Mouse (Mus musculus): ENCODE data around the gene Gm49425.
"Not testable (repeated sequence)": the region's sequence is repeated elsewhere in the genome, so short reads cannot be mapped to it uniquely, and the experiment has no call there.

Gene Gm49425

DNA sequence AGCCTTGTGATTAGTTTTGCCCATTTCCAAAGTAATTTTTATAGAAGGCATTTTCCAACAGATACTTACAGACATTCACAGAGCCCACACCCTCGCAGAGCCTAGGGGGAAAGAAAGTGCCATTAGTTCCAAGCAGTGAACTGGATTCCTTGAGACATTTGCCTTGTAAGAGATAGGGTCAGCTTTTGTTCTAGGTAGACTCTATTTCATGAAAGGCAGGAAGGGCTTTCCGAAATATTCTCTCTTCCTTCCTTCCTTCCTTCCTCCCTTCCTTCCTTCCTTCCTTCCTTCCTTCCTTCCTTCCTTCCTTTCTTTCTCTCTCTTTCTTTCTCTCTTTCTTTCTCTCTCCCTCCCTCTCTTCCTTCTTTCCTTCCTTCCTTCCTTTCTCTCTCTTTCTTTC, at the start of gene Gm49425:
Gm49425 (minus strand) TSS at position 101 of the 400 bp plus-strand sequence.
- not testable (repeated sequence) for DNase-seq (ENCODE audit: low spot score in 2 of 2)

DNA sequence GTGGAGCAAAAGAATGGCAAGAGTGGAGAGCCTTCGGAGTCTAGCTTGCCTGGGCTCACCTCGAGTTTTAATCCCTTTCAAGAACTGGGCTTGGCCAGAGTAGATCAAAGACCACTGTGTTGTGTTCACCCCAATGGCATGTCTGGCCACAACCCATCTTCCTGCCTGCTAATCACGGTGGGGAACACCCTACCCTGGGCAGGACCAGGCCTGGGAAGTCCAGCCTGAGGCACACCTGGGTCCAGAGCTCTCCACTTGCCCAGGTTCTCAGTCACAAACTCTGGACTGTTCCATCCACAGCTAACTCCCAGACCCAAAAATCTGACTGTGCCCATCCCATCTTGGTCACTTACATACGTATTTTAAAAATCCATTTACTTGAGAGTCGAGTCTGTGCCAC, 45.8 kb upstream of the Gm49425 start, which contains the start of gene Krt90:
Krt90 (minus strand) TSS at position 101 of the 400 bp plus-strand sequence.
- no peak for DNase-seq (ENCODE audit: low spot score in 2 of 2)

- no peak for DNase-seq (ENCODE audit: low spot score in 2 of 2)
Measured at GRCm38 (mm10) chr15:101558034-101558646, 41.1 kb upstream of the Gm49425 start.

DNA sequence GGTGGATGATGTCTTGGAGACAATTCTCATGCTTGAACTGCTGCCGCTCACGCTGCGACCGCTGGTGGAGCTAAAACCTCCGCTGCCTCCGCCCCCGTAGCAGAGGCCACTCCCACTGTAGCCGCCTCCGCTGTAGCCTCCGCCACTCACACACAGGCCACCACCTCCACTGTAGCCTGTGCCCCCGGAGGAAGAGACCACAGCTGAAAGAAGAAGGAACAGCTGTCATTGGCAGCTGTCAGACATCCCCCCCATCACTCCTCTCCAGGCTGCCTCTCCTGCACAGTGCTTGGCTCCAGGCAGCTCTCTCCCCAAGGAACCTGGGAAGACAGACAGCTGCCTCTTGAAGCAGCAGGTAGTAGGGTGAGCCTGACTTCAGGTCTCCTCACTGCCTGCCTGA, 36.1 kb upstream of the Gm49425 start:
- DNase-seq (ENCODE audit: low spot score in 2 of 2) = peak; percentile 37 to 54

- DNase-seq (ENCODE audit: low spot score in 2 of 2) = no peak
Measured at GRCm38 (mm10) chr15:101552188-101552587, 35.1 kb upstream of the Gm49425 start.

GRCm38 (mm10) chr15:101550567-101550966, 33.5 kb upstream of the Gm49425 start, which contains the start of gene Krt82:
TSS of gene Krt82 (minus strand) at chr15:101550667.
- no peak for DNase-seq (ENCODE audit: low spot score in 2 of 2)

GRCm38 (mm10) chr15:101544478-101544877, 27.4 kb upstream of the Gm49425 start:
- no peak for DNase-seq (ENCODE audit: low spot score in 2 of 2)

DNA sequence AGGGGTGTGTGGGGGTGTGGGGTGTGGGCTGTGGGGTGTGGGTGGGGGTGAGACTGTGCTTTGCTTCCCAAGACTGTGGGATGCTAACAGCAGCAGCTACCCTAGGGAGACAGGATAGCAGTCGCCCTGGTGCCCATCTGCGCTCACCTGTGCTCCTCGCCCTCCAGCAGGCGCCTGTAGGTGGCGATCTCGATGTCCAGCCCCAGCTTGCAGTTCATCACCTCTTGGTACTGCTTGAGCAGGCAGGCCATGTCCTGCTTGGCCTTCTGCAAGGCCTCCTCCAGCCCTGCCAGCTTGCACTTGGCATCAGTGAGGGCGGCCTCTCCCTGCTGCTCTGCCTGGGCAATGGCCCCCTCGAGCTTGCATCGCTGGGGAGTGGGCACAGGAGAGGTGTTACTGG, 25.5 kb upstream of the Gm49425 start:
- DNase-seq (ENCODE audit: low spot score in 2 of 2) = no peak

DNA sequence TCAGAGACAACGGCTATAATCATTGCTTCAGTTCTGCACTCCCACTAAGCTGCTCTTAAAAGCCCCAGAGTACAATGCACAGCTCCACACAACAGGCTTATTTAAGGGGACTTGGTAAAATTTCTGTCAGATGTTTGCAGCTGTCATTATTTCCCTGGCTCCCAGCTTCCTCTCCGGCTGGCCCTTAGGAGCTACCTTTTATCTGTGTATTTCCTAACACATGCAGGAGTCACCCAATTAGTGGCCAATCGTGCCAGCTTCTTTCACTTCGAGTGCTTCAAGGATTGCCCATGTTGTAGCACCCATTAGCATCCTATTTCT, 21.5 kb upstream of the Gm49425 start:
- no peak for DNase-seq (ENCODE audit: low spot score in 2 of 2)

DNA sequence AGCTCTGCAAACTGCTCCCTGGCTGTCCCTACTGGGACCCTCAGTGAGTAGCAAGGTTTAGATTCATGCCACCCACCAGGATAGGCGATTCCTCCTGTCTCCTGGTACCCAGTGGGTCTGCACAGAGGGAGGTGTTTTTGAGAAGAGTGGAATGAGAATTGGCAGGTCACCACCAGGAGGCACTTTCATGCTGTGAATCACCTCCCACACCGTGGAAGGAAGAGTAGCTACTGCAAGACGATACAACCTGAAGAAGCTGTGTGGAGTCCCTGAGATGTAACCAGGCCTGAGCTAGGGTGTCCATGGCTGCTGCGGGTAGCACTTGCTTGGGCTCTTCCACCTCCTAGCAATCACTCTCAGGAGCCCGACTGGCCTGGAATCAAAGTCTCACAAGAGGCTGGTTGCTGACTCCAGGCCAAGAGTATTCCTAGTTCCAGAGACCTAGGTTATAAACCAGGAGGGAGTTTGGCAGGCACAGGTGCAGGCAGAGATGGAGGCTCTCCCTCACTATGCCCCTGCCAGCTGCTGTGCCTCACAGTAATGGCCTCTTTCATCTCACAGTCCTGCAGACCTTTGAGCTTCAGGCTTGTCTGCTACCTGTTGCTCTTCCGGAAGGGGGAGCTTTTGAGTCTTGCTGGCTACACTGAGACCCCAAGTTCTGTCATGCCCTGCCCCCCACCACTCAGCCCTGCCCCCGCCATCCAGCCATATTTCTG, 21.0 kb upstream of the Gm49425 start:
- no peak for DNase-seq (ENCODE audit: low spot score in 2 of 2)

DNA sequence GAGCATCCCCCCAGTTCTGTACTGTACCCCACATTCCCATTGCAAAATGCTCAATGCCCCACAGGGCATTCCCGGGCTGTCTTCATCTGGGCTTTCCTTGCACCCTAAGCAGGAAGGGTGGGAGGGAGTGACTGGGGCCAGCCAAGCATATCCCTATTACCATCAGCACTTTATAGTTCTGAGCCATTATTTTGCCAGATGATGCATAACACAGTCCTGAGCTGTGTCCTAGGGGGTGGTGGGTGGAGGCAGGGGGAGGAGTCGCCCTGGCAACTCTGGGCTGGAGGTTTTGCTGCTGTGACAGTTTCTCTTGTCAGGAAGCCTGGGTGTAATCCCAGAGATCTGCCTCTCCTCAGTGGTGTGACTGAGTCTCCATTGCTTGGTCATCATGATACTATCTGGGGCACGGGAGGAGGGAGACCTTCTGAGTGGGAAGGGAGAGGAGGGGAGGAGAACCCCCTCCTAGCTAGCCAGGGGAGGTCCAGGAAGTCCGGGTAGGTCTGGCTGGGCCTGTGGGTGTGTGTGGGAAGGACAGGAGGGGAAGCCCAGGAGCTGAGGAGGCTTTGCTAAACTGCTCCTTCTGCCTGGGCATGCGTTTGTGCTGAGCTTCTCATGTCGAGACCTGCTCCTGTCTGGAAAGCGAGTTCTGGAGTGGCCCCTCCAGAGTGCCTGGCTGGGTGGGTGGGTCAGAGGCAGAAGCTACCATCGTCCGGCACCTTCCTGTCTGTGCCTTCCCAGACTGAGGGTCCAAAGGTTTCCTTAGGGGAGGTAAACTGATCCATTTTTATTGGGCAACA, 19.2 kb upstream of the Gm49425 start:
- DNase-seq (ENCODE audit: low spot score in 2 of 2) = no peak

DNA sequence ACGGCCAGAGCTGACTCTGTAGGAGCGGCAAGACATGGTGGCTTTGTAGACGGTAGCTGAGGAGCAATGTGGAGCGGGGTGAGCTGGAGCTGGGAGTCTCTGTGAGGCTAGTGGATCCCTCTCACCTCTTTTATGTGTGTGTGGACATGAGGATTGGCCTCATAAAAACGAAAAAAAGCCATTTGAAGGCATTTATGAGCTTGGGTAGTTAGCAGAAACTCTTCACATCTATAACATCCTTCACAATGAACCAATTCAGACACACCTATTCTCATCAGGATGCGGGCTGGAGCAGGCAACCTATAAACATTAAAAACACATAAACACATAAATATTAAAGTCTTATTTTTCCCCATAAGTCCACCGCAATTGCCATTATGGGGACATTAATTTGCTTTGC, 15.7 kb upstream of the Gm49425 start, which contains the start of gene Krt84:
Krt84 (minus strand) TSS at position 101 of the 400 bp plus-strand sequence.
- DNase-seq (ENCODE audit: low spot score in 2 of 2) = no peak

- no peak for DNase-seq (ENCODE audit: low spot score in 2 of 2)
Measured at GRCm38 (mm10) chr15:101522556-101523232, 5.6 kb upstream of the Gm49425 start.

DNA sequence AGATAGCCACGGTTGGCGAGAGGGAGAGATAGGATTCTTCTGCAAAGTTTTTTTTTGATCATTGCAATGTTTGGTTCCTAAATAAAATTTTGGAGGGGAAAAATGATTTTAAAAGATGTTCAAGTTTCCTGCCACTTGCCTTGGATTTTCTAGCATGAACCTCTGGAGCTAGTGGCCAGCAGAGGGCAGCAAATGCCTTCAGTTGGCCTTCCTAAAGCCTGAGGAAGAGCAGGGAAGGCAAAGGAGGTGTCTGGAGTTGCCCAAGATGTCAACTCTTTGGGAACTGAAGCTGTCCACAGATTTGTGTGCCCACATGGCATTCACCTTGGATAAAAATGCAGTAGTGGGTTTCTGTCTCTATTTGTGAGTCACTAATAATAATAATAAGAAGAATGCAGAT, 2.7 kb upstream of the Gm49425 start:
- DNase-seq (ENCODE audit: low spot score in 2 of 2) = peak; percentile 7 to 42

GRCm38 (mm10) chr15:101508247-101508646, 8.8 kb downstream of the Gm49425 start:
- DNase-seq (ENCODE audit: low spot score in 2 of 2) = no peak

DNA sequence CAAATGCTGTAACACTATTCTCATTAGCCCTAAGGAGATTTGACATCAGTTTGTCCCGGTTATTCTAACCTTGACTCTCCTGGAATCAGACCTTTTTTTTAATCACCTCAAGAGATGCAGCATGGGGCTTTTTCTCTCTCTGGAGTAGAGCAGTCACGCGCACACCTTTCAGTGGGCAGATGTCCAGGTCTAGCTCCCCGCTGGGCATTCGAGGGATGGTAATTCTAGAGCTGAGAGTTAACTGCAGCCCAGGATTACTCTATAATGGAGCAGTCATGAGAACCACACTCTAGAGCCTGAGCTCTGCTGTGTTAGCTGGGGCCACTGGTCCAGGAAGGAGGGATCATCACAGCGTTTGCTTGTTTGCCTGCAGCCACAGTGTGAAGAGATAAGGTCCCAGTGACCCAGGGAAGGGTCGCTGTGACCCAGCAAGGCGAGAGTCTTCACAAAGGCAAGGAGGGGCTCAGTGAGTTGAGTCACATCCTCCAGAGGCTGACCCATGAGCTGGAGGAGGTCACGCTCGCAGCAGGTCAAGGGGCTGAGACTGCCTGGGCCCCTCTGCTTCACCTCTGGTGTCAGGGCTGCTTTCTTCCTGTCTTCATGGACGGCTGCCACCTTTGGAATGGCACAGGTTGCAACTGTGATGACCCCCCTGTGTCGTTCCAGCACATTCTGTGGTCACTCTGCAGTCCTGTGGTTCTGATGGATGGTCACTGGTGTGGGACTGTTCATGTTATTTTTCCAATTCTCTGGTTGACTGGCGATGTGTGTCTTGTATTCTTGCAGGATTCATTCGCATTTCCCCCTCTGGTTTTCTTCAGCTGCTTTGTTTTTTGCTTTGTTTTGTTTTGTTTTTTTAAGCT, 9.9 kb downstream of the Gm49425 start:
- no peak for DNase-seq (ENCODE audit: low spot score in 2 of 2)

- no peak for DNase-seq (ENCODE audit: low spot score in 2 of 2)
Measured at GRCm38 (mm10) chr15:101497181-101497580, 19.9 kb downstream of the Gm49425 start.

GRCm38 (mm10) chr15:101495266-101495665, 21.8 kb downstream of the Gm49425 start:
- no peak for DNase-seq (ENCODE audit: low spot score in 2 of 2)

GRCm38 (mm10) chr15:101494203-101494602, 22.9 kb downstream of the Gm49425 start:
- no peak for DNase-seq (ENCODE audit: low spot score in 2 of 2)

GRCm38 (mm10) chr15:101493713-101494112, 23.3 kb downstream of the Gm49425 start:
- DNase-seq (ENCODE audit: low spot score in 2 of 2) = no peak

- no peak for DNase-seq (ENCODE audit: low spot score in 2 of 2)
Measured at GRCm38 (mm10) chr15:101492718-101493117, 24.3 kb downstream of the Gm49425 start.
